Mouse (Mus musculus) embryonic fibroblast, embryonic 13.5 days (primary cell): ENCODE measurements around the gene Pde4d.

ENCODE experiments used
- CTCF ChIP-seq: IDR thresholded peaks from 2 replicates; pipeline ENCODE4 v1.5.1; 2011; ENCODE audit warnings: mild to moderate bottlenecking, control low read depth, low read length, moderate library complexity, borderline replicate concordance; ENCODE audit not compliant: insufficient read depth
- POLR2A ChIP-seq: IDR thresholded peaks from 2 replicates; pipeline ENCODE4 v1.6.1; 2011; ENCODE audit warnings: low read depth, mild to moderate bottlenecking, control low read depth, low read length, moderate library complexity

GRCm38 (mm10) chr13:109891910-109892265, 1442.1 kb downstream of the Pde4d start:
- TF ChIP-seq CTCF (no peak), POLR2A (no peak)
